Mouse (Mus musculus) liver, embryonic 11.5 days (tissue): ENCODE data around the gene Kpna6. TPM values are rescaled to one million over a fixed set of nuclear protein-coding genes. Genes with fewer than 3 reads are reported as not detected.
A peak's percentile ranks its signal among the peaks of the same experiment; 100 is the strongest.

ENCODE experiments used
- ATAC-seq: fragments of 200-750 bp; cut with Nextera tagmentation; replicated peaks from 2 replicates; pipeline ENCODE4 v1.8.0; 2017; ENCODE audit warnings: moderate number of reproducible peaks, mild to moderate bottlenecking, moderate TSS enrichment, moderate library complexity; ENCODE audit not compliant: low FRiP score
- DNase-seq: peaks from one replicate; pipeline ENCODE4 v3.0.0-alpha.2; 2017; ENCODE audit warnings: low spot score
- H3K27ac ChIP-seq: fragments of 300-500 bp; sonication (generic); 2 replicates; pipeline ENCODE4 v1.5.1; 2014; ENCODE audit warnings: mild to moderate bottlenecking, low read depth, low read length, control low read depth
- H3K27me3 ChIP-seq: fragments of 300-500 bp; sonication (generic); replicated peaks from 2 replicates; pipeline ENCODE4 v1.6.1; 2014; ENCODE audit warnings: low read length, mixed read lengths; ENCODE audit not compliant: control insufficient read depth, insufficient read depth
- H3K36me3 ChIP-seq: fragments of 300-500 bp; sonication (generic); 2 replicates; pipeline ENCODE4 v1.6.1; 2014; ENCODE audit warnings: mild to moderate bottlenecking, low read length, moderate library complexity, mixed read lengths; ENCODE audit not compliant: control insufficient read depth, insufficient read depth
- H3K4me1 ChIP-seq: fragments of 300-500 bp; sonication (generic); replicated peaks from 2 replicates; pipeline ENCODE4 v1.6.1; 2014; ENCODE audit warnings: low read length, mixed read lengths; ENCODE audit not compliant: control insufficient read depth, insufficient read depth
- H3K4me2 ChIP-seq: fragments of 300-500 bp; sonication (generic); 2 replicates; pipeline ENCODE4 v1.6.1; 2014; ENCODE audit warnings: mild to moderate bottlenecking, control low read depth, moderate library complexity
- H3K4me3 ChIP-seq: fragments of 300-500 bp; sonication (generic); 2 replicates; pipeline ENCODE4 v1.5.1; 2014; ENCODE audit warnings: low read depth, low read length, control low read depth
- H3K9ac ChIP-seq: fragments of 300-500 bp; sonication (generic); 2 replicates; pipeline ENCODE4 v1.6.1; 2014; ENCODE audit warnings: low read depth, low read length, control low read depth
- H3K9me3 ChIP-seq: fragments of 300-500 bp; sonication (generic); 2 replicates; pipeline ENCODE4 v1.6.1; 2016; ENCODE audit warnings: low read length, inconsistent platforms, mixed read lengths; ENCODE audit not compliant: control insufficient read depth
- WGBS: fragments of 180-500 bp; shearing (Covaris S2); extraction: QIAGEN DNeasy Blood & Tissue Kit; methylation state at CpG from one replicate; pipeline ENCODE4 v1.1.7; 2014; 5-methylcytosine and 5-hydroxymethylcytosine counted together
- microRNA-seq: library from miRNA; unstranded; fragments of <30 nt; microRNA quantifications from one replicate; pipeline ENCODE4, GENCODE M21; 2017; ENCODE audit warnings: borderline number of aligned reads
- polyA plus RNA-seq: library from polyadenylated mRNA; unstranded; fragments of >200 nt; fragmentation: Nextera tagmentation; extraction: Ambion mirVana; gene quantifications from 2 replicates; pipeline ENCODE4 v1.2.1, GENCODE M21; 2014

Gene Kpna6
- polyA plus RNA-seq, 1 experiment from 2014 or later, result 11.7 TPM

DNA sequence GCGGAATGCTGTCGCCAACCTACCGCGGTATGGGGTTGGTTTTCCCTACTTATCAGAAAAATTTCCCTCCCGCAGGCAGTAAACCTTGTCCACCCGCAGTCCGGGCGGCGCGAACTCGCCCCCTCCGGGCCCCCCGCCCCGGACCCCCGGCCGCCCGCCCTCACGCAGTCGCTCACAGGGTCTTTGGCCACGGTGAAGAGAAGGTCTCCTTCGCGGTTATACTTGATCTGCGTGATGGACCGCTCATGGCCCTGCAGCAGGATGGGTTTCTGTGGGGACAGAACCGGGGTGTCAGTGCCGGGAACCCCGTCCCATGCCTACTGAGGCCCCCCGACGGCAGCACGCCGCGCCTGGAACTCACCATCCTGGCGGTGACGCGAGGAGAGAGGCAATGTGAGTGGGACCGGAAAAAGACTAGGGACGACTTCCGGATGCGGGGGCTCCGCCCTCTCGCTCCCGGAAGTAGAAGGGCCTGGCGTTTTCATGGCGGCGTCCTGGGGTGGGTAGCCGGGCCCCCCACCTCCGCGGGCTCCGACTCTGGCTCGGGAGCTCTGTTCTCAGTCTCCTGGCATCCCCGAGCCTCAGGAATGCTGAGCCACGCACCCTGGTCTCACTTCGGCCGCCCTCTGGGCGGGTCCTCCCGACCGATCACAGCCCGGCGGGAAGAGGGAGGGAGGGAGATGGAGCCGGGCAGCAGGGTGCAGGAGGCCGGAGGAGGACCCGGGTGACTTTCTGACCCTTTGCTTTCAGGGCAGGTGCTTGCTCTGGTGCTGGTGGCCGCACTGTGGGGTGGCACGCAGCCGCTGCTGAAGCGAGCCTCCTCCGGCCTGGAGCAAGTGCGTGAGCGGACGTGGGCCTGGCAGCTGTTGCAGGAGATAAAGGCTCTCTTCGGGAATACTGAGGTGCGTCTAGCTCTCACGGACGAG, 72.1 kb downstream of the Kpna6 start, which contains the start of the genes Eif3i and Tmem234:
Gene Eif3i, minus strand, starts transcription at position 416 of the 926 bp plus-strand sequence.
Gene Tmem234, plus strand, starts transcription at position 436 of the 926 bp plus-strand sequence.
- peak; percentile 91 for ATAC-seq
- H3K4me2 ChIP-seq, result peak within 1 kb of the TSS; percentile 94
- WGBS, result under 1% methylated on average over 74 of the region's 74 CpGs
- peaks cover 23% of the 10 kb centered on the region for H3K4me1 ChIP-seq
- H3K27ac ChIP-seq, result peak within 1 kb of the TSS; percentile 80
- H3K36me3 ChIP-seq, result peaks cover 33% of the 10 kb centered on the region
- peak; percentile 85 for DNase-seq
- no peaks in the 10 kb centered on the region for H3K9me3 ChIP-seq
- H3K27me3 ChIP-seq, result no peaks in the 10 kb centered on the region
- H3K4me3 ChIP-seq, result peak within 1 kb of the TSS; percentile 94
- peak within 1 kb of the TSS; percentile 88 for H3K9ac ChIP-seq

Small RNA genes lying within 50 kb of the gene (microRNA-seq; reads per million reads assigned to microRNA genes)
- gene Mir7016, result 1.8 reads per million

Other genes starting within 250 kb of the Kpna6 start
- 2.4 and 2.8 TPM in 2 replicates for gene Zbtb8b, start 231.9 kb downstream of the Kpna6 start, polyA plus RNA-seq
- gene Bsdc1, start 211.2 kb downstream of the Kpna6 start, polyA plus RNA-seq, result 21.6 and 22.5 TPM in 2 replicates
- gene Tssk3, start 181.7 kb downstream of the Kpna6 start, polyA plus RNA-seq, result not detected in 2 replicates
- gene Fam229a, start 181.6 kb downstream of the Kpna6 start, polyA plus RNA-seq, result not detected in 2 replicates
- gene Marcksl1, start 159.2 kb downstream of the Kpna6 start, polyA plus RNA-seq, result 388 and 395 TPM in 2 replicates
- gene Hdac1, start 130.1 kb downstream of the Kpna6 start, polyA plus RNA-seq, result 215 and 223 TPM in 2 replicates
- gene Lck, start 99.1 kb downstream of the Kpna6 start, polyA plus RNA-seq, result 5.5 and 6.0 TPM in 2 replicates
- gene Fam167b, start 94.2 kb downstream of the Kpna6 start, polyA plus RNA-seq, result 9.2 and 9.3 TPM in 2 replicates
- gene Eif3i, start 72.1 kb downstream of the Kpna6 start, polyA plus RNA-seq, result 329 and 341 TPM in 2 replicates
- 207 and 228 TPM in 2 replicates for gene Tmem234, start 72.1 kb downstream of the Kpna6 start, polyA plus RNA-seq
- 0.57 and 1.5 TPM in 2 replicates for gene Dcdc2b, start 58.5 kb downstream of the Kpna6 start, polyA plus RNA-seq
- 23.6 and 25.3 TPM in 2 replicates for gene Iqcc, start 53.7 kb downstream of the Kpna6 start, polyA plus RNA-seq
- gene Ccdc28b, start 48.8 kb downstream of the Kpna6 start, polyA plus RNA-seq, result 27.2 and 33.1 TPM in 2 replicates
- 70.6 and 76.7 TPM in 2 replicates for gene Txlna, start 31.7 kb downstream of the Kpna6 start, polyA plus RNA-seq
- 24.1 and 24.7 TPM in 2 replicates for gene Tmem39b, start 24.1 kb upstream of the Kpna6 start, polyA plus RNA-seq
- gene Khdrbs1, start 69.5 kb upstream of the Kpna6 start, polyA plus RNA-seq, result 78.4 and 83.3 TPM in 2 replicates
- gene Ptp4a2, start 138.5 kb upstream of the Kpna6 start, polyA plus RNA-seq, result 279 and 298 TPM in 2 replicates